Mouse (Mus musculus) hematopoietic stem cell, adult 5-6 weeks (primary cell): ENCODE measurements around the gene Cul4a. TPM values are rescaled to one million over a fixed set of nuclear protein-coding genes. Genes with fewer than 3 reads are reported as not detected.
A peak's percentile ranks its signal among the peaks of the same experiment; 100 is the strongest.

Source experiments
- ATAC-seq, 2 experiments: fragments of 125-278 bp in 1 of 2; replicated peaks in 1 of 2; 2 replicates each; pipeline ENCODE4 v1.8.0; 2016 to 2017; ENCODE audit warnings: inconsistent platforms in 2 of 2, mild to moderate bottlenecking in 2 of 2, moderate number of reproducible peaks in 2 of 2, low read depth in 1 of 2, moderate TSS enrichment in 1 of 2; ENCODE audit not compliant: low FRiP score in 2 of 2, poor library complexity in 2 of 2, severe bottlenecking in 2 of 2, insufficient read depth in 1 of 2, low TSS enrichment in 1 of 2
- total RNA-seq: library from RNA; stranded (forward); fragments of 172-1452, 232-1000 nt; gene quantifications from 2 replicates; pipeline ENCODE4 v1.2.3, GENCODE M21; 2017

The Cul4a gene
- total RNA-seq, 1 experiment from 2014 or later = 127 TPM

GRCm38 (mm10) chr8:13120882-13121665 lies 15.7 kb downstream of the Cul4a start:
- ATAC-seq = peak; percentile 45 to 69

GRCm38 (mm10) chr8:13122887-13123421 lies 17.5 kb downstream of the Cul4a start:
- ATAC-seq = no peak; a peak in 1 of 4 replicates

GRCm38 (mm10) chr8:13124897-13125296 lies 19.5 kb downstream of the Cul4a start:
- ATAC-seq = no peak

GRCm38 (mm10) chr8:13132220-13132619 lies 26.8 kb downstream of the Cul4a start:
- ATAC-seq = peak; percentile 51 to 56; a peak in 1 of 4 replicates

GRCm38 (mm10) chr8:13139641-13140182 lies 34.3 kb downstream of the Cul4a start:
- no peak for ATAC-seq

- no peak for ATAC-seq
Observed at GRCm38 (mm10) chr8:13141681-13142080, 36.3 kb downstream of the Cul4a start.

GRCm38 (mm10) chr8:13148476-13148875 lies 43.1 kb downstream of the Cul4a start:
- no peak for ATAC-seq

- ATAC-seq = no peak
Observed at GRCm38 (mm10) chr8:13149287-13149686, 43.9 kb downstream of the Cul4a start.

- ATAC-seq = no peak
Observed at GRCm38 (mm10) chr8:13149866-13150265, 44.4 kb downstream of the Cul4a start.

GRCm38 (mm10) chr8:13150929-13151328 lies 45.5 kb downstream of the Cul4a start:
- ATAC-seq = no peak

- ATAC-seq = no peak
Observed at GRCm38 (mm10) chr8:13154099-13154498, 48.7 kb downstream of the Cul4a start.

GRCm38 (mm10) chr8:13155358-13155757 lies 49.9 kb downstream of the Cul4a start:
- ATAC-seq = no peak

- no peak for ATAC-seq
Observed at GRCm38 (mm10) chr8:13156327-13157097, 51.1 kb downstream of the Cul4a start.

- ATAC-seq = peak; percentile 72 to 73
Observed at GRCm38 (mm10) chr8:13158718-13159376, 53.4 kb downstream of the Cul4a start, which contains the start of gene Lamp1. Gene Lamp1 (plus strand): TSS chr8:13159161.

GRCm38 (mm10) chr8:13159377-13159881 lies 54.0 kb downstream of the Cul4a start:
- peak in 1 of 2 experiments; percentile 22; a peak in 1 of 4 replicates for ATAC-seq

GRCm38 (mm10) chr8:13160691-13161090 lies 55.3 kb downstream of the Cul4a start:
- no peak for ATAC-seq

GRCm38 (mm10) chr8:13162098-13162497 lies 56.7 kb downstream of the Cul4a start:
- ATAC-seq = no peak
